Mouse (Mus musculus): ENCODE results near the gene Slc3a2.

GRCm38 (mm10) chr19:8758899-8759298 lies 35.7 kb upstream of the Slc3a2 start:
- TF ChIP-seq CTCF (IDR thresholded peaks at IDR 0.05): no peak
- TF ChIP-seq EP300 (IDR thresholded peaks at IDR 0.05): no peak
